Mouse (Mus musculus) embryo, embryonic 10 days (tissue): ENCODE data around the gene Tm9sf2.
A peak's percentile ranks its signal among the peaks of the same experiment; 100 is the strongest.
"Not testable (repeated sequence)": the region's sequence is repeated elsewhere in the genome, so short reads cannot be mapped to it uniquely, and the experiment has no call there.

Experiments
- DNase-seq: peaks from one replicate; pipeline ENCODE4 v3.0.0-alpha.2; 2015; ENCODE audit warnings: low spot score

Gene Tm9sf2

GRCm38 (mm10) chr14:122099584-122099983 is 7.3 kb upstream of the Tm9sf2 start:
- no peak for DNase-seq

DNA sequence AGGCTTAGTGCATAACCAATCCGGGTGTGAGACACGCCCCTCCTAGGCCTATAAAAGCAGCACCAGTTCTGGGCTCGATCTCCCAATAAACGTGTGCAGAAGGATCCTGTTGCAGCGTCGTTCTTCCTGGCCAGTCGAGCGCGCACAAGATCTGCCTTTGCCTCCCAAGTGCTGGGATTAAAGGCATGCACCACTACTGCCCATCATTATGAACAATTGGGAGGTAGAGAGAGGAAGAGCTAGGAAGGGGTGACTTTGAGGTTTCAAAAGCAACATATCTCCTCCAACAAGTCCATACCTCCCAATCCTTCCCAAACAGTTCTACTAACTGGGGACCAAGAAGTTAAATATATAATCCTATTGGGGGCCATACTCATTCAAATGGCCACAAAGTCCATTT is 4.9 kb upstream of the Tm9sf2 start:
- DNase-seq = not testable (repeated sequence)

DNA sequence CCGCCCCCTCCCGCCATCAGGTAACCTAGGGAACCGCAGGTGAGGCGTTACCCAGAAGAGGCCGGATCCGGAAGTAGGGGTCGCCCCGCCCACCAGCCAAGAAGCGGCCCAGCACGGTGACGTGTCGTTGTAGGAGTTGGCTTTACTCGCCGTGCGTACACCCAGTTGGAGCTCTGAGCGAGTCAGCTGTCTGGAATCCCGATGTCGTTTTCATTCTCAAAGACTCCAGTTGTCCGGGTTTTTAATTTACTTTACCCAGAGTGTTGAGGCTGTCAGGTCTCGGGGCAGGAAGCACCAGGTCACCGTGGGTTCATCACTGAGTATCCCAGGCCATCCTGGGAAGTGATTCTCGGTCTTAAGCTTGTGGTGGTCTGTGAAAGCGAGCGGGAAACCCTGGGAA is 2.0 kb upstream of the Tm9sf2 start:
- DNase-seq = peak; percentile 97

DNA sequence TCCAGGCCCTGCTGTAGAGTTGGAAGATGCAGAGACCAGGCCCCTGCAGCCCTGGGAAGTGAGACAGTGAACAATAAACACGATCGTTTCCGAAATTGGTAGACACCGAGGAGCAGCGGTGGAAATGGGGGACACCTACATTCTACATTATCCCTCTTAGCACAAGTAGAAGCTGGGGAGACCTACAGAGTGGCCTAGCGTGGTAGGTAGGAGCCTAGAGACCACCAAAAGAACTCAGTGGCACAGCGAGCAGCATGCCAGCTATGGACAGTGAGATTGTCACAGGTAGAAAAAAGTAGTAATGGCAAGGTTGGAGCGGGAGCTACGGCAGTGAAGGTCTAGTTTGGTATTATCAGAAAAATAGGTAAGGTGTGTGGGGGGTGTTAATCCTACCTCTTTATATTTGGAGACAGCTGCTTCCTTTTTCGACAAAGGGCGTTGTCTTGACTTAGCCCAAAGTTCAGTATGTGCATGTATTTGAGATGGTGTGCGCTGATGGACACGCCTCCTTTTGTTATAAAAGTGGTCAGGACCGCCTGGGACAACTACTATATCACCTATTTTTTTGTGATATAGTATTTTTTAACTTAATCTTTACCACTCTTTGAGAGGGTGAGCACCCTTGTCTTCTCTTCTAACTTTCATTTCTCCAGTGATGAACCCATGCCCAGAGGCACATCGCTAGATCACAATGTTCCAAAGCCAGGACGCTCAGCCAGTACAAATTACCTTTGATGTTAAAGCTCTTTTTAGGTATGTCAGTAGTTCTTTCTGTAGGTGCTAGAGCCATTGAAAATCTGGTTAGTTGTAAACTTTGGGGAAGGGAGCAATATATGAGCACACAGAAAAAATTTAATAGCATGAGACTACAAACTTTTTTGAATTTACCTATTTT is 1.2 kb upstream of the Tm9sf2 start:
- DNase-seq = no peak

GRCm38 (mm10) chr14:122107481-122108214 is 810 bp downstream of the Tm9sf2 start:
- DNase-seq = peak; percentile 42

DNA sequence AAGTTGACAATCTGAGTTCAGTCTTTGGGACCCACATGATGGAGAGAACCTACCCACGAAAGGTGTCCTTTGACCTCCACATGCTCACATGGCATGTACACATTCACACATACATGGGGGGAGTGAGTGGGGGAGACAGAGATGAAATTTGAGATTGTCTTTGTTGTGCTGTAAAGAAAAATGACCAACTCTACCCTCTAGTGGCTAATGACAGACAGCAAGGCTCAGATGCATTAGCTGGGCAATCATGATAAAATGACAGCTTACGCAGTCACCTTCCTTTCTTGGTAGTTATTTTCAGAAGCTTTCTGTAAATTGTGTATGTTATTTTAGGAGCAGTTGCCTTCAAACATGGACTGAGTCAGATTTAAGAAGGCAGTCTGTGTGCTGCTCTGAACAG is 4.8 kb downstream of the Tm9sf2 start:
- DNase-seq = no peak

GRCm38 (mm10) chr14:122112311-122112710 is 5.5 kb downstream of the Tm9sf2 start:
- DNase-seq = no peak

DNA sequence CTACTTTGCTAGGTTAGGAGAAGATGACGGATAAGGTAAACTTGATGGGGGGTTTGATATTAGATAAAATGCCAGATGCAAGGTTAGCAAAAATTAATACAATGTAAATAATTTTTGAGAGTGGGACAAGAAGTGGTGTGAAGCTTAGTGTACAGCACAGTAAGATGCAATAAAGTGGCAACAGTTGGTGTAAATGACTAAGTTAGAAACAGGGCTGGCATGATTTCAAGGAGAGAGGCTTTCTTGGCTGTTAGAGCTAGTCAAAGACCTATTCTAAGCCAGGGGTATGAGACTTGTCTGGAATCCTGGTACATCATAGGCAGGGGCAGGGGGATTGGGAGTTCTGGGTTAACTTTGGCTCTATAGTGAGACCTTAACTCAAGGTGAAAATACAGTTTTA is 9.4 kb downstream of the Tm9sf2 start:
- DNase-seq = no peak

DNA sequence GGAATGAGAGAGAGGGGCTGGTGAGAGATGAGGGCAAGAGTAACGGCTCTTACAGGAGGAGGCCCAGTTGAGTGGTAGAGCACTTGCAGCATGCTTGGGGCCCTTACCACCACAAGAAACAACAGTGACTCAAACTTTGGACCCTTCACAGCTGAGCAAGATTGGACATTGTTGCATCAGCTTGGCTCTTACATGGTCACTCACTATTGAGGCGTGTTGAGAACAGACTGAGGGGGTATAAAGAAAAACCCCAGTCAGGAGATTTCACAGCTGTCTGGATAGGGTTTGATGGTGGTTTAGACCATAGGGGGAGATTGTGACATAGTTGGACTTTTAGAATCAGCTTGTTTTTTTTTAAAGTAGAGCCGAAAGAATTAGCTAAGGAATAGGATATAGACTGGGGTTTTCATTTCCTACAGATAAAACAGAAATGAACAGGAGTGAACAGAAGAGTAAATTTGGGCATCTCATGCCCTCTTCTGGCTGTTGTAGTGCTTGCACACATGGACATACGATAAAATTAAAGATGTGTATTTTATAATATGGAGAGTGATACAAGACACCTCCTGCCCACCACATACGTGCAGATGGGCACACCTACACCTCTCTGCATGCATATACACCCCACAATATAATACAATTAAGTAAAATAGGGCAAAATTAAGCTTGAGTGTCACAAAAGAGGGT is 23.4 kb downstream of the Tm9sf2 start:
- no peak for DNase-seq

GRCm38 (mm10) chr14:122131644-122132043 is 24.8 kb downstream of the Tm9sf2 start:
- no peak for DNase-seq

GRCm38 (mm10) chr14:122136368-122136928 is 29.6 kb downstream of the Tm9sf2 start:
- no peak for DNase-seq

- DNase-seq = no peak
These were observed 30.4 kb downstream of the Tm9sf2 start for GRCm38 (mm10) chr14:122137234-122137633.

- DNase-seq = no peak
These were observed 33.3 kb downstream of the Tm9sf2 start for GRCm38 (mm10) chr14:122140126-122140525.

DNA sequence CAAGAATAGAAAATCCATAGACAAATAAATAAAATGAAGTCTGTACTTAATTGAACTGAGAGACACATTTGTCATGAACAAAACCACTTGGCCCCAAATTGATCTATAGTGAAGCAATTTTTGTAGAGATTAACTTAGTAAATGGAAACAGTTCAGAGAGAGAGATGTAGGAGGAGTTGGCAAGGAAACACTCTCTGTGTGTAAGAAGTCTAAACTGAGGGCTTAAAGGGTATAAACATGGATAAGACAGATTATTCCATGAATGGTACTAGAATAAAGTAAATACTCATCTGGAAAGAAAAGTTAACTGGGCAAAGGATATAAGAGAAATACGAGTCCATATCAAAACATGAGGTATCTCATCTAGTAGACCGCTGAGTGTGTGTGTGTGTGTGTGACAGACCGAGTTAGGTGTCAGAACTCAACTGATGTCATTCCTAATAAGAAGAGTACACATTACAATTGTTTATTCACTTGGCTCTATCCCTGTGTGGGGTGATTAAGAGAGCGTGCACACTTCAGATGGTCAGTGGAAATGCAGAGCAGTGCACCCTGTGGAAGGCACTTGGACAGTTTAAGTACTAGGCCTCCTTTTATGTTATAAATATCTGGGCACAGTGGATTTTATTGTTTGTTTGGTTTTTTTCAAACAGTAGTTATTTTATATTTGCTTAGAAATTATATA is 36.9 kb downstream of the Tm9sf2 start:
- no peak for DNase-seq

DNA sequence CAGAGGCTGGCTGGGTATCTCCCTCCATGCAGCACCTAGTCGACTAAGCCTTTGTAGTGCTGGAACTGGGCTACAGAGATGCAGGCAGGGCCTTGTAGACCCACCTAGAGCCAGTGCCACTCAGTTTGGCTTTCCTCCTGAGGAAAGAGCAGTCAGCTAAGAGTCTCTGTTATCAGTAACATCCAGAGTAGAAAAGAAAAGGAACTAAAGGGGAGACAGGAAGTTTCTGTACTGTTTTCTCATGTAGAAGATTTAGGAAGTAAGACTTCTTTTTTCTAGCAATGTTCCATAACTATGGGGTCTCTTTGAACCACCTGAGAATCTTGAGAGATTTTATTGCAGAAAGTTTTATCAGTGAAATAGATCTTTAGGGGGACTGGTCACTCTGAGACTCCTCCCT is 38.5 kb downstream of the Tm9sf2 start:
- no peak for DNase-seq

DNA sequence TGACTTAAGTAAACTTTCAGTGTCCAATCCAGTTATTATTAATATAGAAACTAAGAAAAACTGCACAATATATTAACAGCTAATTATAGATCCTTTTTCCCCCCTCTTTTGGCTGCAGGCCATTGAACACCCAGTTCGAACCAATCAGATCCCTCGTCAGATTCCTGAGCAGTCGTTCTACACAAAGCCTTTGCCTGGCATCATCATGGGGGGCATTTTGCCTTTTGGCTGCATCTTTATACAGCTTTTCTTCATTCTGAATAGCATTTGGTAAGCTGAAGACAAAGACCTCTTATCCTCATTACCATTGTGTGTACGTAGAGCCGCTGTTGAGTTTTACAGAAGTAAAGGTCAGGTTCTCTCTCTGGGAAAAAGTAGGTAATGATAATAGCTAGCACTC is 43.8 kb downstream of the Tm9sf2 start:
- DNase-seq = no peak

DNA sequence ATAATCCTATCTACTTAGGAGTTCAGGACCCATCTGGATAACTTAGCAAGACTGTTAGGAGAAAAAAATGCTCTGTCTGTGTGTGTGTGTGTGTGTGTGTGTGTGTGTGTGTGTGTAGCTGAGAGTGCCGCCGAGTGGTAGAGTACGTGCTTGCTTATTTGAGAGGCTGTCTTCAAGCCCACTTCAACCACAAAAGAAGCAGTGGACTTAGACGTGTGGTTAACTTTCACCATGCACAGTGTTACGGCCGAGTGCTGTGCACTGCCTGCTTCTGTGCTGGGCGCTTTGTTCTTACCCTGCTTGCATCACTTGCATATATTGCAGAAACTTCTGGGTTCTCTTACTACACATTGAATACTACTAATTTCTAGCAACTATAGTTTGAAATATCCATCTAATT is 50.9 kb downstream of the Tm9sf2 start:
- DNase-seq = no peak

DNA sequence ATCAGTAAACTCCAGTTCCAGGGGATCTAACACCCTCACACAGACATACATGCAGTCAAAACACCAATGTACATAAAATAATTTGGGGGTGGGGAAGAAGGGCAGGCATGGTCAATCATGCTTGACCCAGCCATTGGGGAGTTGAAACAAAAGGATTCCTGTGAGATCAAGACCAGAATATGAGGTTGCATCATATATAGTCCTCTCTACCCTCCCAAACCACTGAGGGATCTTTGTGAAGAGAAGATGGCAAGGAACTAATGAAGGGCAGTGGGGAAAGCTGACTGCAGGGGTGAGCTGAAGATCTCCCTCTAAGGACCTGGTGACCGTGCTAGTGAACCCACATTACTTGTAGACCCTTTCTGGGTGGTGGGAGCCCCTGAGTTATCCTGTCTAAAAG is 54.1 kb downstream of the Tm9sf2 start:
- no peak for DNase-seq

GRCm38 (mm10) chr14:122168912-122169311 is 62.1 kb downstream of the Tm9sf2 start:
- DNase-seq = no peak

GRCm38 (mm10) chr14:122170202-122170781 is 63.5 kb downstream of the Tm9sf2 start:
- no peak for DNase-seq

DNA sequence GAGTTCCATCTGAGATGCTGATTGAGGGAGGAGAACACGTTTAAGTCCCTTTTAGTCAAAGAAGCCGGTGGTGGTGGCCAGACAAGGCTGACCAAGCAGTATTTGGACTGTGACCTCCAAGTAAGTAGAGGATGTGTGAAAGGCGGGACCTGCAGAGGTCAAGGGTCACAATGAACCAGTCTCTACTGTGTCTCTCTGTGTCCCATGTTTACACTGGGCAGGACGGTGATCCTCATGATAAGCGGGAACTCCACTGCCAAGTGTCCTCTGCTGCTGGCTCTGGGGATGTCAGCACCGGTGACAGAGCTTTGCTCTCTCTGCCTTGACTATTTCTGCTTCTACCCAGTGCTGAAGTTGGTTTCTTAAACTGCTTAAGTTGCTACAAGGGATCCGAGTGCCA is 64.2 kb downstream of the Tm9sf2 start:
- DNase-seq = no peak
